Mouse (Mus musculus) midbrain, embryonic 11.5 days (tissue): Measurements from ENCODE around the gene Tcf7l1. TPM values are rescaled to one million over a fixed set of nuclear protein-coding genes. Genes with fewer than 3 reads are reported as not detected.

ENCODE experiments used
- ATAC-seq: fragments of 200-750 bp; cut with Nextera tagmentation; 2 replicates; pipeline ENCODE4 v1.8.0; 2017; ENCODE audit warnings: moderate TSS enrichment, moderate library complexity; ENCODE audit not compliant: low FRiP score
- DNase-seq: peaks from one replicate; pipeline ENCODE4 v3.0.0; 2015; ENCODE audit warnings: low spot score; ENCODE audit errors: missing footprints
- H3K27ac ChIP-seq: fragments of 300-500 bp; sonication (generic); 2 replicates; pipeline ENCODE4 v1.5.1; 2014; ENCODE audit warnings: low read depth, low read length
- H3K27me3 ChIP-seq: fragments of 300-500 bp; sonication (generic); 2 replicates; pipeline ENCODE4 v1.6.1; 2014; ENCODE audit warnings: mild to moderate bottlenecking, low read length, moderate library complexity, mixed read lengths; ENCODE audit not compliant: control insufficient read depth, insufficient read depth
- H3K36me3 ChIP-seq: fragments of 300-500 bp; sonication (generic); 2 replicates; pipeline ENCODE4 v1.6.1; 2014; ENCODE audit warnings: mild to moderate bottlenecking, low read length, moderate library complexity, mixed read lengths; ENCODE audit not compliant: control insufficient read depth, insufficient read depth
- H3K4me1 ChIP-seq: fragments of 300-500 bp; sonication (generic); 2 replicates; pipeline ENCODE4 v1.6.1; 2014; ENCODE audit warnings: low read length; ENCODE audit not compliant: control insufficient read depth, insufficient read depth
- H3K4me2 ChIP-seq: fragments of 300-500 bp; sonication (generic); 2 replicates; pipeline ENCODE4 v1.6.1; 2014; ENCODE audit warnings: mild to moderate bottlenecking, moderate library complexity
- H3K4me3 ChIP-seq: fragments of 300-500 bp; sonication (generic); 2 replicates; pipeline ENCODE4 v1.5.1; 2014; ENCODE audit warnings: low read depth, low read length
- H3K9ac ChIP-seq: fragments of 300-500 bp; sonication (generic); 2 replicates; pipeline ENCODE4 v1.6.1; 2014; ENCODE audit warnings: low read length
- H3K9me3 ChIP-seq: fragments of 300-500 bp; sonication (generic); 2 replicates; pipeline ENCODE4 v1.6.1; 2016; ENCODE audit warnings: low read length; ENCODE audit not compliant: control insufficient read depth
- WGBS: fragments of 180-500 bp; shearing (Covaris S2); extraction: QIAGEN DNeasy Blood & Tissue Kit; methylation state at CpG from one replicate; pipeline ENCODE4 v1.1.7; 2014; 5-methylcytosine and 5-hydroxymethylcytosine counted together
- polyA plus RNA-seq: library from polyadenylated mRNA; unstranded; fragments of >200 nt; fragmentation: Nextera tagmentation; extraction: Ambion mirVana; gene quantifications from 2 replicates; pipeline ENCODE4 v1.2.1, GENCODE M21; 2014

Tcf7l1 gene
- polyA plus RNA-seq, 1 experiment from 2014 or later, result 19.8 TPM

DNA sequence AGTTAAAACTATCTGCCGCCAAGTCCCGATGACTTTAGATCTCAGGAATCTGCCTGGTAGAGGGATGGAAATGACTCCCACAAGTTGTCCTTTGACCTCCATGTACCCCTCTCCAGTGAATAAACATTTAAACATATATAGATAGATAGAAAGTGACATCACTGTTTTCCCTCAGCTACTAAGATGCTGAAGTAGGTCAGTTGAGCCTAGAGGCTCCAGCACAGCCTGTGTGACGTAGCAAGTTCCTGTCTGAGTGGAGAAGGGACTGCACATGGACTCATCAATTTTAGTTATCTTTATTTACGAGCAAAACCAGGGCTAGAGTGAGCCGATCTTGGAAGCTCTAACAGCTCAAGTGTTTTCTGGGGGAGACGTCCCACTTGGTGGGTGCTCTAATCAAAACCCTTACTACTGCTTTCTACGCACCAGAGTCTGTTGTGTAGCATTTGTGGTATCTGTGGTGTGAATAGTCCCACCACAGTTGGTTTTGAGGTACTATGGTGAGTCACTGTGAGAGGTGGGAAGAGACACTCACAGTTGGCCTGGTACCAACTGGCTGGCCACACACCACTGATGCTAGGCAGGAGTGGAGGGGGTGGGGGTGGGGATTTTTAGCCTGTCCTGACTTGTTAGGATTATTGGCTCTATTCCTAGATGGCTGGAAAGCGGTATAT is 129.2 kb downstream of the Tcf7l1 start:
- H3K27ac ChIP-seq, result no peak overlapping the region
- no peak overlapping the region for H3K4me3 ChIP-seq
- no peak overlapping the region for H3K9ac ChIP-seq
- no peaks in the 10 kb centered on the region for H3K9me3 ChIP-seq
- no peaks in the 10 kb centered on the region for H3K36me3 ChIP-seq
- ATAC-seq, result no peak
- H3K4me2 ChIP-seq, result no peak overlapping the region
- 91% methylated on average over 8 of the region's 8 CpGs for WGBS
- H3K4me1 ChIP-seq, result peaks cover 9% of the 10 kb centered on the region; the same call in 1 of the 2 replicates
- DNase-seq, result no peak
- H3K27me3 ChIP-seq, result no peaks in the 10 kb centered on the region

DNA sequence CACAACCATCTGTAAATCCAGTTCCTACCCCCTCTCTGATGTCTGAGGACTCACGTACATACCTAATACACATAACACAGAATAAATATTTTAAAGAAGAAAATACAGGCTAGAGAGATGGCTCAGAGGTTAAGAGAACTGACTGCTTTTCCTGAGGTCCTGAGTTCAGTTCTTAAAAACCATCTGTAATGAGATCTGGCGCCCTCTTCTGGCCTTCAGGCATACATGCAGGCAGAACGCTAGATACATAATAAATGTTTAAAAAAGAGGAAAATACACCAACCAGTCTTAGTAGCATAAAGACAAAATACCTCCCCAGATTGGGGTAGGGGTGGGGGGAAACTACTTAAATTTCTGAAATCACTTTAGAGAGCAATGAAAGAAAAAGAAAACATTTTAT is 131.0 kb downstream of the Tcf7l1 start:
- Histone ChIP-seq H3K36me3 (no peaks in the 10 kb centered on the region), H3K9me3 (no peaks in the 10 kb centered on the region), H3K4me1 (peaks cover 14% of the 10 kb centered on the region), H3K27me3 (no peaks in the 10 kb centered on the region), H3K4me3 (no peak overlapping the region), H3K27ac (no peak overlapping the region), H3K9ac (no peak overlapping the region), H3K4me2 (no peak overlapping the region)
- 63% methylated on average over 3 of the region's 3 CpGs for WGBS
- ATAC-seq (no peak), DNase-seq (no peak)

DNA sequence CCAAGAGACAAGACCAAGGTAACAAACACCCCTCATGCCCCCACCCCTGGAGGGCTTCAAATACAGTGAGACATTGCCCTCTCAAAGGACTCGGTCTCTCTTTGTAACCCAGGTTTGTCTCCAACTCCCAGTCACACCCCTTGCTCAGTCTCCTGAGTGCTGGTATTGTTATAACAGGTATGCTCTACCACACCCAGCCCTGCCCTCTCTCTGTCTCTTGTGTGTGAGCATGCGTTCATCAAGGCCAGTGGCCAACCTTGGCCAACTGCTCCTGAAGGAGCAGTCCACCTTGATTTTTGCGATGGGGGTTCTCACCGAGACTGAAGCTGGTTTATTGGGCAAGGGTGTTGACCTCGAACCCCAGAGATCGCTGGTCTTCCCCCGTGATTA is 133.0 kb downstream of the Tcf7l1 start:
- DNase-seq, result no peak
- Histone ChIP-seq H3K36me3 (no peaks in the 10 kb centered on the region), H3K9ac (no peak overlapping the region), H3K9me3 (no peaks in the 10 kb centered on the region), H3K4me2 (no peak overlapping the region), H3K27ac (no peak overlapping the region), H3K4me1 (peaks cover 14% of the 10 kb centered on the region), H3K4me3 (no peak overlapping the region), H3K27me3 (no peaks in the 10 kb centered on the region)
- no peak for ATAC-seq
- WGBS, result 85% methylated on average over 7 of the region's 7 CpGs

DNA sequence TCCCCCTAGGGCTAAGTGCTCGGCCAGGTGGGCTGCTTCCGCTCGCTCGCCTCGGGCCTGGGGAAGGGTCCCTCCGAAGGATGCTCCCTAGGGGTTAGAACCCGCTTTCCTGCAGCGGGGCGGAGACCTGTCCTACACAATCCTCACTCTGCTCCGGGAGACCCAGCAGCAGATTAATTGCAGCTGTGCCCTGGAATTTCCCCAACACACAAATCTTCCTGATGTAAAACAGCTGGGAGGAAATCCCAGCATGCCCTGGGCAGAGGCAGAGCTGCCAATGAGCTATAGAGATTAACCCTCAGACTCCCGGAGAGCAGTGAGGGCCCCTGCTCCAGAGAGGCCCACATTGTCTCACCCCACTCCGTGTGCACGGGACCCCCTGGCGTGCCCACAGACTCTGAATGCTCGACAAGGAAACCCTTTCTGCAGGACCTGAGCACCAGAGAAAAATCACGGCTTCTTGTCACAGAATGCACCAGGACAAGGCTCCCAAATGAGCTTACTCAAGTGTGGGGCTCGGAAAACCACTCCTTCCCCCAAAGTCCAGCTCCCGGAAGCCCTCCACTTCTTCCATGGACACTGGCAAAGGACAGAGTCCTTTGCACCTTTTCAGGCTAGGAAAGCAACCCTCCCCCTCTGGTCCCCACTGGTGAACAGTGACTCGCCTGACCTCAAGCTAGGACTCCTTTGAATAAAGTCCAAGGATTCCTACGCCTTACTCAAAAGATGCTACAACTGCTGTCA is 133.6 kb downstream of the Tcf7l1 start:
- Histone ChIP-seq H3K27me3 (no peaks in the 10 kb centered on the region), H3K36me3 (no peaks in the 10 kb centered on the region), H3K4me3 (peak overlapping the region; percentile 13; the same call in 1 of the 2 replicates), H3K4me1 (peaks cover 14% of the 10 kb centered on the region), H3K27ac (no peak overlapping the region; the same call in 1 of the 2 replicates), H3K9ac (peak overlapping the region; percentile 41), H3K4me2 (peak overlapping the region; percentile 26), H3K9me3 (no peaks in the 10 kb centered on the region)
- DNase-seq, result no peak
- ATAC-seq, result peak; percentile 77
- 39% methylated on average over 20 of the region's 20 CpGs for WGBS

DNA sequence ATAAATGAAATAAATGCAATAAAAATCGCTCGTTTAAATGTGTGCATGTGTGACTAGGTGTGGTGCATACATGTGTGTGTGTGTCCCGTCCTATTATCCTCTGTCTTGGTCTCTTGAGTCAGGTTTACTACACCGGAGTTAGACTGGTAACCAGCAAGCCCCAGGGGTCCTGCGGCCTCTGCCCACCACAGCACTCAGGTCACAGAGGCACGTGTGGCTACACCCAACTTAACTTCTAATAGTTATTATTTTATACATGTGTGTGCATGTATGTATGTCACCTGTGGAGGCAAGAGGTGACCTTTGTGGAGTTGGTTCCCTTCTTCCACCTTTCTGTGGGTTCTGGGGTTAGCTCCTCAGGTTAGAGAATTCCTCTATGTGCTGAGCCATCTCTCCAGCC is 134.7 kb downstream of the Tcf7l1 start:
- WGBS, result 88% methylated on average over 6 of the region's 6 CpGs
- Histone ChIP-seq H3K9ac (no peak overlapping the region), H3K4me2 (no peak overlapping the region), H3K4me3 (no peak overlapping the region), H3K9me3 (no peaks in the 10 kb centered on the region), H3K4me1 (peaks cover 14% of the 10 kb centered on the region), H3K36me3 (no peaks in the 10 kb centered on the region), H3K27me3 (no peaks in the 10 kb centered on the region), H3K27ac (no peak overlapping the region)
- DNase-seq (no peak), ATAC-seq (no peak)

DNA sequence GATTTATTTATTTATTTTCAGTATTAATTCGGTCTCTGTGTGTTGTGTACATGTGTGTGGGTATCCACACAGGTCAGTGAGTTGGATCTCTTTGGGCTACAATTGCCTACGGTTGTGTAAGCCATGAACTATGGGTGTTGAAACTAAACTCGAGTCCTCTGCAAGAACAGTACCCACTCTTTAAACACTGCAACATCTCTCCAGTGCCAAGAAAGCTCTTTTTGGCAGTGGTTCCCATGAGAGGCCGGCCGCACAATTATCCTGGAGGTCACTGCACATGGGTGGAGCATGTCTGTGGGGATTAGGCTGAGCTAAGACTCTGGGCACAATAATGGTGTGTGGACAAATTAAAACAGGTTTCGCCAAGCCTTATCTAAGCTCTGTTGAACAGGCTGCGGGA is 135.6 kb downstream of the Tcf7l1 start:
- no peak overlapping the region for H3K9ac ChIP-seq
- no peak for DNase-seq
- no peaks in the 10 kb centered on the region for H3K27me3 ChIP-seq
- H3K4me1 ChIP-seq, result peaks cover 14% of the 10 kb centered on the region
- H3K9me3 ChIP-seq, result no peaks in the 10 kb centered on the region
- 63% methylated on average over 7 of the region's 7 CpGs for WGBS
- no peak overlapping the region for H3K4me3 ChIP-seq
- no peak for ATAC-seq
- no peak overlapping the region for H3K27ac ChIP-seq
- H3K4me2 ChIP-seq, result no peak overlapping the region
- no peaks in the 10 kb centered on the region for H3K36me3 ChIP-seq

DNA sequence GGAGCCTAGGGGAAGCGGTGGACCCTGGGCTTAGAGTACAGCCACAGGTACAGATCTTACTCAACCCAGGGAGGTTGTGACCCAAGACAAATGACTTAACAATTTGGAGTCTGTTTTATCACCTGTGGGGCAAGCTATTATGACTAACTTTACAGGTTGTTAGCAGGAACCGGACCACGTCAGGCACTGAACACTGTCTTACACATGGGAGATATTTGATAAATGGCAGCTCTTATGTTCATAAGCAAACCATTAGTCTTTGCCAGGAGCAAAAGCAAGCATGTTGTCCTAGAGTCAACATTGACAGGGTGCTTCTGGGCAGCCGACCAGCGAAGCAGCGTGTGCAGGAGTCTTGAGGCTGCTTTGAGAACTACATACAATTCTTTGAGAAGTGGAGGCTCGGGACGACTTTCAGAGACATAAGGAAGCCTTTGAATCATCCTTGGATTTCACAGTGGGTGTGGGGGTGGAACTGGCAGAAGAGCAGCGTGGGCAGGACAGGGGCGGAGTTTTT is 138.7 kb downstream of the Tcf7l1 start:
- H3K4me3 ChIP-seq, result no peak overlapping the region
- H3K36me3 ChIP-seq, result no peaks in the 10 kb centered on the region
- H3K4me2 ChIP-seq, result no peak overlapping the region
- WGBS, result 93% methylated on average over 10 of the region's 10 CpGs
- no peak overlapping the region for H3K9ac ChIP-seq
- H3K9me3 ChIP-seq, result no peaks in the 10 kb centered on the region
- H3K4me1 ChIP-seq, result peaks cover 9% of the 10 kb centered on the region
- no peak overlapping the region for H3K27ac ChIP-seq
- no peaks in the 10 kb centered on the region for H3K27me3 ChIP-seq
- no peak for DNase-seq
- ATAC-seq, result no peak

DNA sequence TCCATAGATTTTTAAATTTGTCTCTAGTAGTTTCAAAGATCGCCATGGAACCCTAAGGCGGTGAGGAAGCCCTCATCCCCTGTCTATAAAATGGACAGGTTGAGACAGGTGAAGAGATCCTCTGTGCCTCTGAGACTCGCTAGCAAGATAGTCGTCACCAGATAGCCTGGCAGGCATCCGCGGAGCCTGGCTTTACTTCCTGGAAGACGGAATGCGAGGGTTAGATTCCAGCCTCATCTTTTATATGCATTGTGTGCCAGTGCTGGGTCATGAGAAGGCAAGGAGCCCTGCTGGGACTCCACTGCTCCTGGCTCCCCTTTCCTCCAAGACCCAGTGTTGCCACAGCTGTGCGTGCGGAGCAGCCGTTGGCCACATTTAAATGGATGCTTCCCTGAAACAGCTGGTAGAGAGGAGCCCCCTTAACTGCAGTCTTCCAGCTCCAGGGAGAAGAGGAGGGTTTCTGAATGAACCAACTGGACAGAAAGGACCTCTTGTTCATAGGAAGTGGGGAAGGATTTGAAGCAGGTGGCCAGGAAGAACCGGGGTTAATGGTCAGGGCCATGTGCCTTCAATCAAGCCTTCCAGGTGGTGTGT is 141.0 kb downstream of the Tcf7l1 start:
- no peak for DNase-seq
- no peaks in the 10 kb centered on the region for H3K36me3 ChIP-seq
- H3K9me3 ChIP-seq, result no peaks in the 10 kb centered on the region
- WGBS, result 69% methylated on average over 12 of the region's 12 CpGs
- no peak overlapping the region for H3K9ac ChIP-seq
- no peak for ATAC-seq
- H3K27me3 ChIP-seq, result no peaks in the 10 kb centered on the region
- no peak overlapping the region for H3K27ac ChIP-seq
- H3K4me1 ChIP-seq, result no peaks in the 10 kb centered on the region
- H3K4me2 ChIP-seq, result no peak overlapping the region
- no peak overlapping the region for H3K4me3 ChIP-seq

DNA sequence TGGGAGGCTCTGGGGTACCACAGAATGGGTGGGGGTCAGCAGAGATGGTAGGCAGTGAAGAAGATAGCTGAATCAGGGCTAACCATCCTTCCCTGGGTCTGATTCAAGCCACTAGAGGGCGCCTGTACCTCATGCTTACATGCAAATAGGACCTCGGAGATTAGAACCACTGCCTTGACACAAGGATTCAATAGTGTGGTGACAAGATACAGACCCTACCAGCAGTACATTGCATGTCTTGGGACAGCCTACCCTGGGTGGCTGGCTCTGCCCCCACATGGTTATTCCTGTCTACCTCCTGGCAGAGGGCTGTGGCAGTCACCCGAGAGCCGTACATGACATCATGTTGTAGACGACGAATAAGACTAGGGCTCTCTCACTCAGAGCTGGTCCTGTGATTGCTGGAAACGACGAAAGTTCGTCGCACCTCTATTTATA is 141.7 kb downstream of the Tcf7l1 start:
- no peak overlapping the region for H3K4me3 ChIP-seq
- ATAC-seq (peak; percentile 77), DNase-seq (peak; percentile 96)
- H3K4me2 ChIP-seq, result no peak overlapping the region
- no peak overlapping the region for H3K27ac ChIP-seq
- no peaks in the 10 kb centered on the region for H3K27me3 ChIP-seq
- no peaks in the 10 kb centered on the region for H3K4me1 ChIP-seq
- H3K36me3 ChIP-seq, result no peaks in the 10 kb centered on the region
- no peak overlapping the region for H3K9ac ChIP-seq
- 69% methylated on average over 10 of the region's 10 CpGs for WGBS
- no peaks in the 10 kb centered on the region for H3K9me3 ChIP-seq
